Mouse (Mus musculus) left cerebral cortex, postnatal 25 days (tissue): ENCODE measurements at regions not wholly inside any gene's neighbourhood (a gene's known extent, or its start where the extent isn't known, plus 50 kb on each side); places are given as distances from the start of the nearest gene placed in this dataset.
"Not testable (repeated sequence)": the region's sequence is repeated elsewhere in the genome, so short reads cannot be mapped to it uniquely, and the experiment has no call there.

ENCODE experiments used
- DNase-seq, 2 experiments: peaks; one replicate each; pipeline ENCODE4 v3.0.0; 2022; ENCODE audit warnings: low spot score in 2 of 2, mixed read lengths in 1 of 2
- intact Hi-C: fragments of 180-260 bp; cut with DNase I; formaldehyde crosslinking; loops from one replicate; pipeline ENCODE4 v1.15.1; 2025

DNA sequence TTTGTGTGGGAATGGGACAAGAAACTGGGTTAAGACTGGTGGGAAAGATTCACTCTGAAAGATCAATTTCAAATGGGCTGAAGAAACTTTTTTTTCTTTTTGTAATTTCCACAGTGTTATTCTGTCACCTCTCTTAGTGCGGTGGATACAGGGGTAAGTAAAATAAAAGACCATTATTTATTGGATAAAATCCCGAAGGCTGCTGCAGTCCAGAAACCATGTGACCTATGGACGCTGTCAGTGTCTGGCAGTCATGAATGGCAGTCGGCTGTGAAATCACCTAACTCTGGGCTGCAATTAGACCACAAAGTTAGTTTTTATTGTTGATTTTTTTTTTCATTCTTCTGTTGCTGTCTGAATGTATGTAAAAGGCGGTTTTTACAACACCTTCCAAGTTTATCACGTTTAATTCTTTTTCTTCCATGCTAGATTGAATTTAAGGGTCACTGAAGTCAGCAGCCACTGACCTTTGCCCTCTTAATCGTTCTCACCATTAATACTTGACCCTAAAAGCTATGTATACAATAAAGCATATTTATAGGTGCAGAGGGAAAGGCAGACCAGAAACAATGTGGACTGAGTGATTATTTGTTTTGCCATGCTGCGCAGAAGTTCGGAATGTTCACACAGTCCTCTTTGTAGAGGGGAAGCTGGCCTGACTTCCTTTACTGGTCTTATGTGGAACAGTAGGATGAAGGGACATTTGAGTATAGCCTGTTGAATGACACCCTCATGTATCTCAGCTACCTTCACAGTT is 182.7 kb downstream of the Bmp2 start:
- no peak for DNase-seq
- intact Hi-C loops = no loop called here

DNA sequence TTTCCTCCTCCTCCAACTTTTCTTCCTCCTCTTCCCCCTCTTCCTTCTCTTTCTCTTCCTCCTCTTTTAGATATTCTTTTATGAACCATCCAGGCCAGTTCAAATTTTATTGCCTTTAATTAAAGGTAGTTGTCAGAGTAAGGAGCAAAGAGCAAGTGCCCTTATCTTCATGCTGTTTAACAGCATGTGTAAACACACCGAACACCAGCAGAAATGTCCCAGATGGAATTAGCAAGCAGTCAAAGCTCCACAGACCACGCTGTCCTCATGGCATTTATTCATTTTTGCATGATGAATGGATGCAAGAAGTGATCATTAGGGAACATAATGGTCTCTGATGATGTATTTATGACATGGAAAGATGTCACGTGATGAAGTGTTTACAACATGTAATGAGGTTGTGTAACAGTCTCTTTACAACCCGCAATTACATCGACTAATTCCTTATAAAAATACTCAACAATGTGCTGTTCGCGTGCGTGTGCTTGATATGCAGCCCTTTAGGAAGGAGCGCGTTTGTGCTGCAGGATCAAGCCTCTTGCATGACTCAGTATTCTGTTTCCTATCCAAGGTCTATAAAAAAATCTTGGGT is 187.0 kb downstream of the Bmp2 start:
- no peak for DNase-seq
- intact Hi-C loops = no loop called here

DNA sequence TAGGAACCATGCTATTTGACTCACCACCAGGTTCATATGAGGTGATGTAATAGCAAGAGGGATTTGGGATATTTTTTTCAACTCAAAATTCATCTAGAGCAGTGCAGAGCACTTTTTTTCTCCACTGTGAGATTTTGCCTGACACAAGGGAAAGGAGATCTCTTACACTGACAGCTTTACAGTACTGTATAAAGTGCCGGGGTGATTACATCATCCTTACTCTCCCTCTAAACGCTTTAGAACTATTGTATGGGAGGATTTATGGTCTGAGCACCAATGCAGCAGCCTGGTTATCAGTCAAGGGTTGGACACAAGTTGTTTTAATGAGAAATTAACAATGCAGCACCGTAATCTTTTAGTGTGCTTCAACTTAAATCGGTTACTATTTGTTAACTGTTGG is 196.5 kb downstream of the Bmp2 start:
- intact Hi-C loops = no loop called here
- DNase-seq = no peak

- intact Hi-C loops = no loop called here
- DNase-seq = no peak
Observed at GRCm38 (mm10) chr2:133749846-133750637, 198.1 kb downstream of the Bmp2 start.

DNA sequence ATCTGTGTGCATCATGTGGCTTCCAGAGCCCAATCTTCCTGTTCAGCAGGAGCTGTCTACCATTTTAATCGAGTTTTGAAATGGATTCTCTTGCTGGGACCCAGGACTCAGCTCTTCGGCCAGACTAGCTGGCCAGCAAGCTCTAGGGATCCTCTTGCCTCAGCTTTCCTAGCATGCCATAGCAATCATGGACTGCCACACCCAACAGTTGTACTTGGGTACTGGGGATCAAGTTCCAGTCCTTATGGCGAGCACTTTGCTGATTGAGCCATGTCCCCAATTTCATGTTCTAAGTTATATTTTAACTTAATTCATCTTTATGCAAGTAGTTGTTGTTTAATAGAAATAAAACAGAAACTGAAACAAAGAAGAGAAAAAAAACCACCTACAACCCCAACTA is 202.1 kb downstream of the Bmp2 start:
- intact Hi-C loops = no loop called here

DNA sequence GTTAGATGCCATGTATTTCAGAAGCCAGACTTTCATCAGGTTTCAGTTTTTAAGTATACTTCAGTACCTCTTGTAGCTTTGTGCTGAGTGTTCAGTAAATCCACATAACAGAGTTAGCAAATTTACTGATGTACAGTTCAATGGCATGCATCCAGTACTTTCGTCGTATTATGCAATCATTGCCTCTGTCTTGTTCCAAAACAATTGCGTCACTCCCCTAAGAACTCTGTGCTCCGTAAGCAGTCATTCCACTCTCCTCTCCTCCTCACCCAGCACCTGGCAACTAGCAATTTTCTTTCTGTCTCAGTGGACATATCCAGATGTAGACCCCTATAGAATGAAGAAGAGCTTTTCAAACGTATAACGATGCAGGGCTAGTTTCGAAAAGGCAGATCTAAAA is 209.5 kb downstream of the Bmp2 start:
- intact Hi-C loops = no loop called here

More for the DNA sequence above, 202.1 kb downstream of the Bmp2 start:
- no peak for DNase-seq

DNA sequence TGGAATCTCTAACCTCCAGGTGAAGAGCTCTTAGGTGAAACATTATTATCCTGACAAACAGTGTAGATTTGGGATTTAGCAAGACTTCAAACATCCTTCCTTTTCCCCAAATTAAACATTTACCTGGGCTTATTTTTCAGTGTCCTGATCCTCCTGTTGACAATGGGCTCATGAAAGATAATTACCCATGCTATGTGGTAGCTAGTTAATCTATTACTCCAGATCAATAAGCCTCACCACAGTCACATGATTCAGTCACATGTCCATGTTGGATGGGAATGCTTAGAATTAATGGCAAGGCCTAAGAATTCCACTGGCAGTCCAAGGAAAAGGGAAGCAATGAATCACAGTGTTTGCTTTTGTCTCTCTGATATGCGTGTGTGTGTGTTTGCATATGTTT is 216.6 kb downstream of the Bmp2 start:
- DNase-seq = no peak
- intact Hi-C loops = no loop called here

More for the DNA sequence above, 209.5 kb downstream of the Bmp2 start:
- no peak for DNase-seq

GRCm38 (mm10) chr2:133783588-133784342 is 231.8 kb downstream of the Bmp2 start:
- intact Hi-C loops = no loop called here
- peak in 1 of 2 experiments; percentile 55 for DNase-seq

- DNase-seq = peak in 1 of 2 experiments; percentile 28
- intact Hi-C loops = no loop called here
Observed at GRCm38 (mm10) chr2:133791031-133791430, 239.1 kb downstream of the Bmp2 start.

GRCm38 (mm10) chr2:133793293-133793692 is 241.3 kb downstream of the Bmp2 start:
- intact Hi-C loops = loop anchor here (2.0 kb wide), 1 partner anchor 688 kb away; no protein-coding TSS in a partner anchor
- DNase-seq = peak; percentile 7 to 15

- DNase-seq = no peak
- intact Hi-C loops = loop anchor here (2.0 kb wide), 1 partner anchor 18 kb away; no protein-coding TSS in a partner anchor
Observed at GRCm38 (mm10) chr2:133802666-133803065, 250.7 kb downstream of the Bmp2 start.

GRCm38 (mm10) chr2:133821418-133821817 is 269.5 kb downstream of the Bmp2 start:
- intact Hi-C loops = loop anchor here (2.0 kb wide), 1 partner anchor 19 kb away; no protein-coding TSS in a partner anchor
- DNase-seq = no peak

- intact Hi-C loops = no loop called here
- DNase-seq = no peak
Observed at GRCm38 (mm10) chr2:133829406-133829805, 277.4 kb downstream of the Bmp2 start.

DNA sequence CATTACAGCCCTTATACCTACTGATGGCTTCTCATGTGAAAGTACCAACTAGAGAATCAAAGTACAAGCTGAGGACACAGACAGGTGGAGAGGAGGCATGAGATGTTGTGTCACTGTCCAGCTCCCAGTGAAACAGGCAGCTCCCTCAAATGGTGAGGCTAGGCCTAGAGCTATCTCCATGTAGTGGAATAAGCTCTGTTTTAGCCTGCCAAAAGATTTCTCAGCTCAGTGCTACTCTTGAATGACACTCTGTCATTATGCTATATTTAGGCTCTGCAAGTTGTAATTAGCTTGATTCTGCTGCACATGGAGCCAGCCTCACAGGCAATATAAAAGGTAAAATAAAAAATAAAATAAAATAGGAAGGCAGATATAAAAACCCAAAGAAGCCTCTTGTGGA is 298.5 kb downstream of the Bmp2 start:
- intact Hi-C loops = no loop called here
- no peak for DNase-seq

- intact Hi-C loops, DNase-seq: not testable (repeated sequence)
Observed at GRCm38 (mm10) chr2:133874982-133875381, 323.0 kb downstream of the Bmp2 start.

- intact Hi-C loops = no loop called here
- no peak for DNase-seq
Observed at GRCm38 (mm10) chr2:133883682-133884081, 331.7 kb downstream of the Bmp2 start.

DNA sequence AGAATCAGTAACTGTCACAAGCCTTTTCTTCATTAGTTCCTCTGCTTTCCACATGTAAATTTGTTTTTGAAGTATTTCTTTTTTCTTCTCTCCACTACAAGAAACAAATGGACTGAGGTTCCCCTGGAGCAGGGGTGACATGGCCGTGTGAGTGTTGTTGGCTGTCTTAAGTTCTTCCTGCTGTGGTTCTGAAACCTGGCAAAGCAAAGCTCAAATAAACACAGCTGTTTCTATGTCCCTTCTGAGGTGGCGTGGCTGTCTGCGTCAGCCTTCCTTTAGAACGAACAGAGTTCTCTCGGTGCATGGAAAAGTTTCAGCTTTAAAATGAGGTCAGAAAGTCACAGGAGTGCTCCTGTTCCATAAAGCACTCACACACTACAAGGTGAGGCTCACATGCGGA is 354.3 kb downstream of the Bmp2 start:
- intact Hi-C loops = no loop called here
- no peak for DNase-seq
